Mouse (Mus musculus): ENCODE data around the gene Fermt3.
"Not testable (repeated sequence)": the region's sequence is repeated elsewhere in the genome, so short reads cannot be mapped to it uniquely, and the experiment has no call there.

Fermt3 gene

DNA sequence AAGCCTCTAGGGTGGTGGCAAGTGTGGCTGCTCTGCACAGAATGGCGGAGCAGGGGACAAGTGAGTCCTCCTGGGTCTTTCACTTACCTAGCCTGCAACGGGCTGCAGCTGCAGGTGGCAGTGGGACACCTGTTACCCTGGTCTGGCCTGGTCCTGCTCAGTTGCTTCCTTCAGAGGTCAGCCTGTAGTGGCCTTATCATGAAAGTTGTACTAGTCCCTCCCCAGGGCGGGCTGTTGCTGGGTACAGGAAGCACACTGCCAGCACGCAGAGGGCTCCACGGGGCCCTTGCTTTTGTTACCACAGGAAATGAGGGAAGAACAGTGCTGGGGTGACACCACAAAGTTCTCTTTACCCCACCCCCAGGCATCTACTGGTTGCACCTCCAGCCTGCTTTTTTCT is at the start of gene Fermt3:
TSS of gene Fermt3 (minus strand) at position 279 of the 400 bp plus-strand sequence.
- no peak for DNase-seq

DNA sequence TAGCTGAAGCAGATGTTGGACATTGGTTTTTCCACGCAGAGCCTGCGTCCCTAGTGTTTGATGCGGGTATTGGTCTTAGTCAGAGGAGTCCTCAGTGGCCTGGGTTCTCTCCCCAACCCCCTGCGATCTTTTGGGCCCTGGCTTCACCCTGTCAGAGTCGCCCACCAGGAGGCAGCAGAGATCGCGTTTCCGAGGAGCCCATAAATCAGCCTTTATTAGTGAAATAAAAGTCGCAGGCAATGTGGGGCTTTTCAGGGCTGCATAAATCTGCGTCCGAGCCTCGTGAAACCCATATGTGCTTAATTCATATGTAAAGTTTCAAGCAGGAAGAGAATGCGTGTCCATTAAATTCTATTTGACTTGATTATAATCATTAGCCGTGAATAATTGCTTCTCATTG is 48.9 kb upstream of the Fermt3 start:
- DNase-seq: peak; percentile 76

DNA sequence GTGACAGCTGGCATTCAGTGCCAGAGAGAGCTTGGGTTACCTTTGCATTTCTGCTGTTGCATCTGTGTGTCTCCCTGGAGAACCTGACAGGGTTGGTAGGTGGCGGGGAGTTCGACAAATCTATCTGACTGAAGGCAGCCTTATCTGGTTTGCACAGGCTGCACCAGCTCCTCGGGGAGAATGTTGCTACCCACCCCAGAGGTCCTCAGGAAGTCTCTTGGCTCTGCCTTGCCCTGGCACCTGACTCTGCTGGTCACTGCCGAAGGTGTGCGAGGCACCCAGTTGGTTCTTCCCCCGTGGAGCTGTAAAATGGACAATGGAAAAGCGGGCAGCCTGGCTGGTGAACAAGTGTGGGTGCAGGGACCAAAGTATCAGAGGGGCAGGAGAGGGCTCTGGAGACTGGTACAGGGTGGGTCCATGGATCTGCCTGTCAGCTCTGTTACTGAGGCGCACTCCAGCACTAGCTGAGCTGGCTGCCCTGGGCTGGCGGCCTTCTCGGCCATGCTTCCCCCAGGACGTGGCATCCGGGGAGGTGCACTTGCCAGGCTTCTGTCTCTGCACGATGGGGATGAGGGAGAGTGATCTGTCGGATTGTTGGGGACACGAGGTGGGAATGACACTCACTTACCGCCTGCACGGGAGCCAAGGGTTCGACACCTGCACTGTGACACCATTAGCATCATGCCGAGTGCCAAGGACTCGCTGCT is 48.2 kb upstream of the Fermt3 start:
- no peak for DNase-seq

DNA sequence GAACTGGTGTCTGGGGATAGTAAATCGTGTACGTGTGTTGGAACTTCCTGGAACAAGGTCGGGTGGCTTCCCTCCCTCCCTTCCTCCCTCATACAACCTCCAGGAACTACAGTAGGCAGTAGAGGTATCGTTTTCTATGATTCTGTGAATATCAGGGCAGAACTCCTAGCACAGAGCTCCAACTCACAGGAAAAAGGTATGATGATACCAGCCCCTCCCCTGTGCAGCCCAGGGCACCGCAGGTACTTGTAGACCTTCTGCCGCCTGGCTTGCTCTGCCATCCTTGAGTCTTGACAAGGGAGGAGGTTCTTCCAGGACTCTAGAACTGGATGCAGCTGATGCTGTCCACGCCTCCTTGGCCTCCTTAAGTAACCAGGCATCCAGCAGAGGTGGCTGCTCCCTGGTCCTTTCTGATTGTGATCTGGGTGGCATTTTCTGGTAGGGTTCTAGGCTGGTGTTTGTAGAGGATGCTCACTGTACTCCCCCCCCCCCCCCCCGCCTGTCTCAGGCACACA is 47.6 kb upstream of the Fermt3 start:
- DNase-seq: no peak

- DNase-seq: peak; percentile 60
Measured at GRCm38 (mm10) chr19:7066034-7066827, 47.0 kb upstream of the Fermt3 start.

DNA sequence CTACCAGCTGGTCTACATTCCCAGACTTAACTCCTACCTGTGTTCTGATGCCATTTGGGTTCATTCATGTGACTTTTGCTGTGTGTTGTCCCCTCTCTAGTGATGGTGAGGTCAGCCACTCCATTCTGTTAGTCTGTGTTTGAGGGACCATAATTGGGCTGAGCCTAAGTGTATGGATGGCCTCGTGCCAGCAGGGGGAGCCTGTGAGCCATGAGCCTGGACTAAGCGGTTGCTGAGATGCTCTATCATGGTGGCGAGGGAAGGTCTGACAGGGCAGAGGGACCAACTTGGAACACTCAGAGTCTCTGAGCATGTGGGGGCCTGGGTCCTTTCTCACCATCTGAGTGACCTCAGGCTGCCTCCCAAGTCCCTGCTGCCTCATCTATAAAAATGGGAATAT is 45.3 kb upstream of the Fermt3 start:
- peak; percentile 82 for DNase-seq

DNA sequence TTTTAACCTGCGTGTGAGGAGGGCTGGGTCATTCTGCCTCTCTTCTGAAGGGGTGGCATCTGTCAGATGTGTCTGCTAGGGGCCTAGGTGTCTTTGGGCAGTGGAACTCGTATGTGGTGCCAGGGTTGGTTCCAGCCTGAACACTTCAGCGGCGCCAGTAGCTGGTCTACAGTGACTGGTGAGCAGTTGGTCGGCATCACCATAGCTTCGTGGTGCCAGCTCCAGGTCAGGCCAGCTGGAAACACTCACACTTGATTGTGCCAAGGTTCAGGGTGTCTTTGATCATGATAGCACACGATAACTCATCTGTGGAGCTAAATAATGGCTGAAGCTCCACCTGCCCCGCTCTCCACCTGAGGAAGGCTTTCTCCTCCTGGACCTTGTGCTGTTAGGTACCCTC is 43.6 kb upstream of the Fermt3 start:
- DNase-seq: no peak

- DNase-seq: no peak
Measured at GRCm38 (mm10) chr19:7062110-7062509, 42.8 kb upstream of the Fermt3 start.

GRCm38 (mm10) chr19:7058541-7058940 is 39.3 kb upstream of the Fermt3 start:
- DNase-seq: no peak

DNA sequence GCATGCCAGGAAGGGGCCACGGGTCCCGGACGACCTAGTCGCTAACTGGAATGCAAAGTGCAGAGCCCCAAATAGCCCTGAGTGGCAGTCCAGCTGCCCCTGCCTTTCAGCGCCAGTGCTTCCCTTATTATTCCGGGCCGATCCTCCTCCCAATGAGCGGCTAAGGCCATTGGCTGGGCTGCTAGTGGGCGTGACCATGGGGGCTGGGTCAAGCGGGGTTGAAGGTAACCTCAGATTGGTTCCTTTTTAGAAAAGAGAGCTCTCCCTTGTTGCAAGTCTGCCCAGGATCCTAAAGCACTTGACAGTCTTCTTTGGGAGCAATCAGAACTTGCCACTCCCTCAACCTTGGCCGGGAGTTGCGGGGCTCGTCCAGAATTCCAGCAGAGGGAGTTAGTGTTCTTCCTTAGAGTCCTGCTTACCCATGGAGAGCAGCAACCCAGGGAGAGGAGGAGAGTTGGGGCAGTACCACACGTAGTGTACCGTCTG is 38.5 kb upstream of the Fermt3 start:
- DNase-seq: peak; percentile 87

GRCm38 (mm10) chr19:7057126-7057721 is 38.0 kb upstream of the Fermt3 start:
- DNase-seq: peak; percentile 80

DNA sequence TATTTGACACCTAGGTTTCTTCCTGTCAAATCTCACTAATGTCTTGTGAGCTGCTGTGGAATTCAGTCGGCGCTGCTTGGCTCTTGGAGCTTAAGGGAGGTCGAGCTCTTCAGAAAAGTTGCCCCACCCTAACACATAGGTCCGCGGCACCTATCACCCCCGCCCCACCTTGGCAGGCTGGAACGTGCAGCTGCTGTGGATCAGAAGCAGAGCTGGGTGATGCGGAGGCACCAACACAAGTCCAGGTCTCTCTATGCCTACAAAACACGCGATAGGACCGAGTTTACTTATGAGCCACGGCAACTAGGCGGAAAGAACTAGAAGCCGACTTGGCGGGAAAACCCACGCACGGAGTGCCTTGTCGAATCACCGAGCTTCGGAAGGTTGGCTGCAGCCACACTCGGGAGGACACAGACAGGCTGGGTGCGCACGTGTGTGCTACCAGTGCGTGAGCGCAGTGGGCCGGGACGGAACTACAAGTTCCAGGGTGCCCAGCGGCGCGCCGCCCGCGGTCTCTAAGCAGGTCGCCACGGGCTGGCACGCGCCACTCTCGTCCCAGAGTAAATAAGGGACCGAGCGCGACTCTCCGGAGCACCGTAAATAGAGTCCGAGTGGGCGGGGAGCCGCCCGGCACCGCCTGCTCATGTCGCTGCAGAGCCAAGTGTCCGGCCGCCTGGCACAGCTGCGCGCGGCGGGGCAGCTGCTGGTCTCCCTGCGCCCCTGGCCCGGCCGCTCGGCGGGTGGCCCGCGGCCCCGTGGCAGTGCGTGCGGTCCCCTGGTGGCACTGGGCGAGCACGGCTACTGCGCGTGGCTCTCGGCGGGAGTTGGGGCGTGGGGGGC is 37.2 kb upstream of the Fermt3 start, which contains the start of gene Macrod1:
TSS of gene Macrod1 (plus strand) at position 563 of the 840 bp plus-strand sequence.
- DNase-seq: peak; percentile 84

GRCm38 (mm10) chr19:7055173-7055572 is 35.9 kb upstream of the Fermt3 start:
- no peak for DNase-seq

DNA sequence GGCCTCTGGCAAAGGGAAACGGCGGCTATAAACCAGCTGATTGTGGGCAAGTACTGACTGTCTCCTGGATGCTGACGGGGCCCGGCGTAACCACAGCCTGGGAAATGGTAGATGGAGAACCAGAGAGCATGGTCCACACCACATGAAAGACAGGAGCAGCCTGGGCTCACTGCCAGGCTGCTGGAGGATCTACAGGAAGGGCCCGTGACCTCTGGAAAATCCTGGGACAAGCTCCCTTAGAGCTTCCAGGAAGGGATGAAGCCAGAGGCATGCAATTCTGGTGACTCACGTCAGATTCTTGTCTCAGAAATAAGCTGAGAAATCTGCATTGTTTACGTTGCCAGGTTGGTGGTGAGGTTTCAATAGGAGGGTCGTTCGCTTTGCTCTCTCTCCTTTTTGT is 35.5 kb upstream of the Fermt3 start:
- DNase-seq: no peak

GRCm38 (mm10) chr19:7053382-7053781 is 34.1 kb upstream of the Fermt3 start:
- not testable (repeated sequence) for DNase-seq

GRCm38 (mm10) chr19:7044706-7045105 is 25.4 kb upstream of the Fermt3 start:
- no peak for DNase-seq

DNA sequence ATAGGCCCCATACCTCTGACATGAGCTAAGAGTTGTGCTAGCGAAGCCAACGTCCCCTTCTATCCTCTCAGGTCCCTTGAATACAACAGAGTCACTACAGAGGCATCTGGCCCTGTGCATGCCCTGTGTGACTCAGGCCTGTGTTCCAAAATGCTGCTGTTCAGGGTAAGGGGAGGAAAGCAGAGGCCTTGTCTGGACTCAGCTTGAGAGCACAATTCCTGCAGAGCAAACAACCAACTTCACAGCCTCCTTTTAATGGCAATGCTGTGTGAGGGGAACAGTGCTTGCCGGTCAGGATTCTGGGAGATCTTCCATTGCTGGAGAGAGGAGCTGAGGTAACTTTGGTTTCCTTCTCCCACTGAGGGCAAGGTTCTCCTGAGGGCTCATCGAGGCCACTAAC is 25.0 kb upstream of the Fermt3 start:
- DNase-seq: no peak

DNA sequence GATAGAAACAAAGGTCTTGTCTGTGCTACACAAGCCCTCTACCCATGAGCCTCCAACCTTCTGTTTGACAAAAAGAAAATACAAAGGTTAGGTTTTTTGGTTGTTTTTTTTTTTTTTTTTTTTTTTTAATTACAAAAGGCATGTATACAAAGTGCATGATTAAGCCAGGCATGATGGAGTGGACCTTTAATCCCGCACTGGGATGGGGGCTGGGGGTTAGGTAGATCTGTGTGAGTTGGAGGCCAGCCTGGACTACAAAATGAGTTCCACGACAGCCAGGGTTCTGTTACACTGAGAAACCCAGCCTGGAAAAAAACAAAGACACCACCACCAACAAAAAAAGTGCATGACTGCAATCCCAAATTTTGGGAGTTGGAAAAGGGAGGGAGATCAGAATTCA is 21.9 kb upstream of the Fermt3 start:
- DNase-seq: peak; percentile 55

- DNase-seq: no peak
Measured at GRCm38 (mm10) chr19:7040637-7041130, 21.4 kb upstream of the Fermt3 start.

DNA sequence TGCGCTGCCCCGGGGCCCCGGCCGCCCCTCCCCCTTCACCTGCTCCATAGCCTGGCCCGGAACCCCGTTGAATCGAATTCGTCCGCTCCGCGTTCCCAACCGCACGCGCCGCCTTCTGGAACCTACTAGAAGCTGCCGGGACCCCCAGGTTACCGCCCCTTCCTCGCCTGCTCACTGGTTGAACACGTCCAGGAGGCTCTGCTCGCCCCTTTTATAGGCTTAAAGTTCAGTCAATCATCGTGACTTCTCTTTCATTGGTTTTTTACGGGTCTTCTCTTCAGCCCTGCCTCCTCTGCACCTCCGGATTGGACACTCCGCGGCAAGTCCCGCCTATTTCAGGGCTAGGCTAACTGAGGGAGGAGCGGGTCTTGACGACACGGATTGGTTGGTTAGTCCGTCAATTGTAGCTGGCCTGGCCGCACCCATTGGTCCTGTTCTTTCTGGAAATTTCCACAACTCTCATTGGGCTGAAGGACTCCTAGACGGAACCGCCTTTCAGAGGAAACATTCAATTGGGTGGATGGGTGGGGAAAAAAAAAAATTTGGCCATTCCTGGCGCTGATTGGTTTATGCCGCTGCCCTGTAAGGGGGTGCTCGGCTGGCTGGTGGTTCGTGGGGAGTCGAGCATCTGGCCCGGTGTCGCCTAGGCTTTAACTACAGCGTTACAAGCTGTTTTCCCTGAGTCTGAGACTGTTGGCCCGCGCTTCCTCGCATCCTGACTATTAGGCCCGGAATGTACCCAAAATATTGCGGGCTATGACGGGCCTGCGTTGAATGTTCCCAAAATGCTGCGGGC is 20.8 kb upstream of the Fermt3 start, which contains the start of gene Stip1:
TSS of gene Stip1 (minus strand) at position 127 of the 796 bp plus-strand sequence.
- peak; percentile 100 for DNase-seq

GRCm38 (mm10) chr19:7039088-7039720 is 19.9 kb upstream of the Fermt3 start:
- DNase-seq: peak; percentile 78

All from cerebellum, adult 9-11 months (tissue).